Mouse (Mus musculus) intestine, embryonic 14.5 days (tissue): ENCODE results near the gene Espn. TPM values are rescaled to one million over a fixed set of nuclear protein-coding genes. Genes with fewer than 3 reads are reported as not detected.

ENCODE experiments used
- ATAC-seq: fragments of 200-750 bp; cut with Nextera tagmentation; replicated peaks from 2 replicates; pipeline ENCODE4 v1.8.0; 2017; ENCODE audit warnings: low read depth, moderate number of reproducible peaks, moderate TSS enrichment, moderate library complexity; ENCODE audit not compliant: low FRiP score, low TSS enrichment
- DNase-seq: peaks from one replicate; pipeline ENCODE4 v3.0.0-alpha.2; 2018; ENCODE audit warnings: low spot score
- H3K27ac ChIP-seq: fragments of 300-500 bp; sonication (generic); 2 replicates; pipeline ENCODE4 v1.5.1; 2014; ENCODE audit warnings: low read depth, mild to moderate bottlenecking, control low read depth
- H3K27me3 ChIP-seq: fragments of 300-500 bp; sonication (generic); replicated peaks from 2 replicates; pipeline ENCODE4 v1.6.1; 2014; ENCODE audit warnings: low read length, control low read depth; ENCODE audit not compliant: control insufficient read depth, insufficient read depth
- H3K36me3 ChIP-seq: fragments of 300-500 bp; sonication (generic); 2 replicates; pipeline ENCODE4 v1.6.1; 2014; ENCODE audit warnings: low read length, control low read depth; ENCODE audit not compliant: control insufficient read depth, insufficient read depth
- H3K4me1 ChIP-seq: fragments of 300-500 bp; sonication (generic); replicated peaks from 2 replicates; pipeline ENCODE4 v1.6.1; 2014; ENCODE audit warnings: low read length, control low read depth, mixed read lengths; ENCODE audit not compliant: control insufficient read depth, insufficient read depth
- H3K4me2 ChIP-seq: fragments of 300-500 bp; sonication (generic); 2 replicates; pipeline ENCODE4 v1.6.1; 2014; ENCODE audit warnings: low read length
- H3K4me3 ChIP-seq: fragments of 300-500 bp; sonication (generic); 2 replicates; pipeline ENCODE4 v1.5.1; 2014; ENCODE audit warnings: low read depth, low read length, control low read depth, mixed read lengths
- H3K9ac ChIP-seq: fragments of 300-500 bp; sonication (generic); 2 replicates; pipeline ENCODE4 v1.6.1; 2014; ENCODE audit warnings: mild to moderate bottlenecking, low read length
- H3K9me3 ChIP-seq: fragments of 300-500 bp; sonication (generic); 2 replicates; pipeline ENCODE4 v1.6.1; 2016; ENCODE audit warnings: low read length, control low read depth; ENCODE audit not compliant: control insufficient read depth
- WGBS: fragments of 180-500 bp; shearing (Covaris S2); extraction: QIAGEN DNeasy Blood & Tissue Kit; methylation state at CpG from one replicate; pipeline ENCODE4 v1.1.7; 2014; 5-methylcytosine and 5-hydroxymethylcytosine counted together
- polyA plus RNA-seq: library from polyadenylated mRNA; unstranded; fragments of >200 nt; fragmentation: Nextera tagmentation; extraction: Ambion mirVana; gene quantifications from 2 replicates; pipeline ENCODE4 v1.2.1, GENCODE M21; 2014

Gene Espn
- polyA plus RNA-seq, 1 experiment from 2014 or later: 24.2 TPM

GRCm38 (mm10) chr4:152074548-152074947 lies 77.6 kb downstream of the Espn start:
- Histone ChIP-seq H3K4me2 (no peak overlapping the region), H3K4me3 (no peak overlapping the region), H3K9ac (no peak overlapping the region), H3K27ac (no peak overlapping the region), H3K36me3 (no peaks in the 10 kb centered on the region), H3K9me3 (no peaks in the 10 kb centered on the region), H3K4me1 (peaks cover 4% of the 10 kb centered on the region; the same call in 1 of the 2 replicates), H3K27me3 (no peaks in the 10 kb centered on the region)
- DNase-seq (no peak), ATAC-seq (no peak)
- WGBS: 81% methylated on average over 9 of the region's 9 CpGs

- Histone ChIP-seq H3K4me1 (peaks cover 4% of the 10 kb centered on the region; the same call in 1 of the 2 replicates), H3K9ac (no peak overlapping the region), H3K27me3 (no peaks in the 10 kb centered on the region), H3K36me3 (no peaks in the 10 kb centered on the region), H3K9me3 (no peaks in the 10 kb centered on the region), H3K4me3 (no peak overlapping the region), H3K4me2 (no peak overlapping the region), H3K27ac (no peak overlapping the region)
- 83% methylated on average over 6 of the region's 6 CpGs for WGBS
- DNase-seq: no peak
- ATAC-seq: no peak
Measured at GRCm38 (mm10) chr4:152073715-152074114, 78.5 kb downstream of the Espn start.

GRCm38 (mm10) chr4:152072655-152073054 lies 79.5 kb downstream of the Espn start:
- H3K4me2 ChIP-seq: no peak overlapping the region
- H3K4me1 ChIP-seq: peaks cover 4% of the 10 kb centered on the region; the same call in 1 of the 2 replicates
- H3K27me3 ChIP-seq: no peaks in the 10 kb centered on the region
- no peaks in the 10 kb centered on the region for H3K9me3 ChIP-seq
- WGBS: 75% methylated on average over 10 of the region's 10 CpGs
- DNase-seq: no peak
- H3K9ac ChIP-seq: no peak overlapping the region
- no peak overlapping the region for H3K27ac ChIP-seq
- H3K4me3 ChIP-seq: no peak overlapping the region
- no peaks in the 10 kb centered on the region for H3K36me3 ChIP-seq
- ATAC-seq: no peak

GRCm38 (mm10) chr4:152072121-152072601 lies 80.0 kb downstream of the Espn start, which contains the start of gene Plekhg5:
Gene Plekhg5 (plus strand): TSS chr4:152072498.
- Histone ChIP-seq H3K36me3 (no peaks in the 10 kb centered on the region), H3K4me3 (no peak within 1 kb of the TSS), H3K4me1 (peaks cover 4% of the 10 kb centered on the region; the same call in 1 of the 2 replicates), H3K9ac (no peak within 1 kb of the TSS), H3K4me2 (no peak within 1 kb of the TSS), H3K9me3 (no peaks in the 10 kb centered on the region), H3K27ac (no peak within 1 kb of the TSS), H3K27me3 (no peaks in the 10 kb centered on the region)
- ATAC-seq (no peak), DNase-seq (no peak)
- WGBS: 73% methylated on average over 10 of the region's 10 CpGs

DNA sequence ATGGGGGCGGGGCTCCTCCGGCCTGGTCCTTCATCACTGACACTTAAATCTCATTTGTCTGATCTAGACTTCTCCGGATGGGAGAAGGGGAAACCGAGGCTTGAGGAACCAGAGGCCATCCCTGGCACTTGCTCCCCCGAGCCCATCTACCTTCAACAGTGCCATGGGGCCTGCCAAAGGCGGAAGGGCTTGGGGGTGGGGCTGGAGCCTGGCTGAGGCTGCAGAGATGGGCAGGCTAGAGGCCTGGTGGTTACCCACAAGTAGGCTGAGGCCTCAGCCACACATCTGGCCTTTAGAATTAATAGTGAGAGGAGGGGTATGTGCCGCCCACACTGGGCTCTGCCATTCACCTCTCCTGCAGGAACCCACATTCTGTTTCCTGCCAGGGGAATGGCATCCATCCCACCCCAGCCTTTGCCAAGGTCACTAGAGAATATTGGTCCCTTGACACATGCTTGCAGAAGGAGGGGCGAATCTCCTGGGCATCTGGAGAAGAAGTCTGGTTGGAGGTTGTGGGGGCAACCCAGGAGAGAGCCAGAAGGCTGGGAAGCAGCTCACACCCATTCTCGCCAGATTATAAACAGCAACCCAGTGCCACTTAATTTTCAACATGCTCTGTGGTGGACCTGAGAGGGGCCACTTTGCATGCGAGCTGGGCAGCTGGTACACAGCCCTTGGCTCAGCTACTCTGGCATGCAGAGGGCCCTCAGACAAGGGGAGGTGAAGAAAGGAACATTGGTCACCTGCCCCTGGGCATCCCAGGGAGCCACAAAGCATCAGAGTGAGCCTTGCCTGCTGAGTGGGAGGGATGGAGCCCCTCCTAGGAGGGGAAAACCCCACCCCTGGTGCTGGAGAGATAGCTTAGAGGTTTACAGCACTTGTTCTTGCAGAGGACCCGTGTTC lies 81.4 kb downstream of the Espn start:
- Histone ChIP-seq H3K27me3 (no peaks in the 10 kb centered on the region), H3K4me3 (no peak overlapping the region), H3K9me3 (no peaks in the 10 kb centered on the region), H3K27ac (no peak overlapping the region), H3K4me2 (no peak overlapping the region), H3K4me1 (peaks cover 4% of the 10 kb centered on the region; the same call in 1 of the 2 replicates), H3K36me3 (no peaks in the 10 kb centered on the region), H3K9ac (no peak overlapping the region)
- DNase-seq (no peak), ATAC-seq (no peak)
- WGBS: 72% methylated on average over 11 of the region's 11 CpGs

Other genes starting within 250 kb of the Espn start
- gene Dnajc11, start 218.7 kb downstream of the Espn start, polyA plus RNA-seq: 72.7 and 76.7 TPM in 2 replicates
- 29.8 and 34.0 TPM in 2 replicates for gene Thap3, start 163.4 kb downstream of the Espn start, polyA plus RNA-seq
- 23.1 and 24.5 TPM in 2 replicates for gene Phf13, start 156.1 kb downstream of the Espn start, polyA plus RNA-seq
- gene Klhl21, start 143.6 kb downstream of the Espn start, polyA plus RNA-seq: 5.9 and 6.1 TPM in 2 replicates
- gene Zbtb48, start 124.7 kb downstream of the Espn start, polyA plus RNA-seq: 16.3 and 28.0 TPM in 2 replicates
- 0.14 and 0.17 TPM in 2 replicates for gene Tas1r1, start 113.8 kb downstream of the Espn start, polyA plus RNA-seq
- 34.9 and 36.0 TPM in 2 replicates for gene Nol9, start 113.0 kb downstream of the Espn start, polyA plus RNA-seq
- gene Plekhg5, start 79.9 kb downstream of the Espn start, polyA plus RNA-seq: 9.0 and 9.2 TPM in 2 replicates
- 0.97 and 0.98 TPM in 2 replicates for gene Tnfrsf25, start 36.4 kb downstream of the Espn start, polyA plus RNA-seq
- gene Hes2, start 6.5 kb upstream of the Espn start, polyA plus RNA-seq: not detected in 2 replicates
- gene Acot7, start 25.8 kb upstream of the Espn start, polyA plus RNA-seq: 61.5 and 69.7 TPM in 2 replicates
- gene Gpr153, start 121.9 kb upstream of the Espn start, polyA plus RNA-seq: 8.2 and 9.4 TPM in 2 replicates
- not detected in 2 replicates for gene Hes3, start 139.3 kb upstream of the Espn start, polyA plus RNA-seq
- gene Icmt, start 144.9 kb upstream of the Espn start, polyA plus RNA-seq: 22.0 and 25.8 TPM in 2 replicates
- gene Rnf207, start 166.6 kb upstream of the Espn start, polyA plus RNA-seq: 1.7 and 1.8 TPM in 2 replicates
- 473 and 504 TPM in 2 replicates for gene Rpl22, start 173.4 kb upstream of the Espn start, polyA plus RNA-seq
- gene Chd5, start 186.3 kb upstream of the Espn start, polyA plus RNA-seq: 1.1 and 1.7 TPM in 2 replicates